Mouse (Mus musculus): ENCODE results near the gene Tgfbr2.

The Tgfbr2 gene

DNA sequence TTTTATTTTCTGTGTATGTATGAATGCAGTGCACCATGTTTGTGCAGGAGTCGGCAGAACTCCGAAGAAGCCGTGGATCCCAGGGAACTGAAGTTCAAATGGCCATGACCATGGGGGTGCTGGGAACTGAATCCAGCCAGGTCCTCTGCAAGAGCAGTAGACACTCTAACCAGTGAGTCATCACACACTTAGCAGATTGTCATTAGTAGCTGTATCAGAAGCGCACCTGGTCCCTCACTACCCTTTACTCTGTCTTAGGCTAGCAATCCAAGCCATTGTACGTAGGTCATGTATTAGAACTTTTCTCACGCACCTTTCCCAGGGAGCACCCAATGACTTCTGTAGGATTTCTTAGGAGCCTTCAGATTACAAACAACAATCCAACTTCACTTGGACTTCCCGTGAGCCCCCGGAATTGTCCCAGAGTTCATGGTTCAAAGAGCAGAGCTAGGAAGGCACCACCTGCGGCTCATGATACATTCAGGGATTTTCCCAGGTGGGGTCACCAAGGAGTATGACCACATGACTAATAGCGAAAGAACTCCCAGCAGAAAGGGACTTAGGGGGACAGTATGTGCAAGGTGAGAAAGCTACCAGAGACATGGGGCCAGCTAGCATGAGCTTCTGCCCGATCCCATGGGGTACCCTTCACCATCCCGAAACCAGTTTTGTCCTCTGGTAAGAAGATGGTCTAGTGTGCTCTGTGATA is 17.8 kb upstream of the Tgfbr2 start:
- no peak for DNase-seq

GRCm38 (mm10) chr9:116192253-116192652 is 17.1 kb upstream of the Tgfbr2 start:
- DNase-seq = no peak

DNA sequence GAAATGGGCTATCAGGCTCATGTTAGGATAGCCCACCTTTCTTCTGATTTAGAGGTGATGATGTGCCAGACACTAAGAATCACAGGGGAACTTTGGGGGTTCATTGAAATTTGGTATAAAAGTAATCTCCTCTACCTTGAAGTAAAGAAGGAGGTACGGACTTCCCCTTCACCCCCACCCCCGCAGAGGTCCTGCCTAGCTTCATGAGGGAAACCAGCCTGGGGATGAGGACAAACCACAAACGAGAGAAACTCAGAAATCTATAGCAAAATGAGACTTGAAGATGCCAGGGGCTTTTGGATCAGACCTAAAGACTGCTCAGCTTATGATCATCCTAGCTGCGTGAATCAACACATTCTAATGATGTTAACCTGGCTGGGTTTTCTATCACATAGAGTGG is 14.7 kb upstream of the Tgfbr2 start:
- no peak for DNase-seq

GRCm38 (mm10) chr9:116188952-116189666 is 13.9 kb upstream of the Tgfbr2 start:
- DNase-seq = peak; percentile 18

DNA sequence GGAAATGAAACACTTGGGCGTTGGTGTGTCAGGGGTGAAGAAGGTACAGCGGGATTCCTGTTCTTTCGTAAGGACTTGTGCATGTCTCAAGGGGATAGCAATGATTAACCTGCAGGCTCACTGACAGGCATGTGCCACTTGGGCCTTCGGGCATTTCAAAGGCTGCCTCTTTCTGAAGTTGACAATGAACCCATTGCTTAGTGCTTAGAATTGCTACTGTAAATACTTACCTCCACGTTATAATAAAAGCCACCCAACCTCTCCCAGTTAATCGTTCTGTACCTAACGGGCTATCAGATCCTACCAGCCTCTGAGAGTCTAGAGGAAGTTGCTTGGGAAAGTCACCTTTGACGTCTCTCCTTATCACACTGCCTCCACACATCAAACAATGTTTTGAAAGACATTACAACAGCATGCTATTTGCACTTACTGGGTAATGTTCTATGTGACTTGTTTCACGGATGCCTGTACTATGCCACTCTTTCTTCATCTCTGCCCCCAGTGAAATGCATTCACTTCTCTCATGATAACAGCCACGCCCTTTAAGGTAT is 12.1 kb upstream of the Tgfbr2 start:
- DNase-seq = no peak

DNA sequence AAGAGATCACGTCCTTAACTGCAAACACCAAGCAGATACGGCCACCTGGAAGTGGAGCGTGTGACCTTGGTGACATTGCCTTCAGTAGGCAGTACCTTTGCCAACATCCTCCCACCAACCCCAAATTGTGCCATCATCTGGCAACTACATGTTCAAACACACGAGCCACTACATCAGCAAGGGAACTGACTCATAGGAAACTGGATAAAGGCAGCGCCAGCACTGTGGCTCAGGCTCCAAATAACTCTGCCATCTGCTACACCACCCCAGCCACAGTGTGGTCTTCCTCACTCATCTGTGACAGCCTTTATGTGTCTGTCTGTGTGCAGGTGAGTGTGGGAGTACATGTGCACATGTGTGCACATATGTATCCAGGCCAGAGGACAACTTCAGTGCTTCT is 9.7 kb upstream of the Tgfbr2 start:
- DNase-seq = no peak

DNA sequence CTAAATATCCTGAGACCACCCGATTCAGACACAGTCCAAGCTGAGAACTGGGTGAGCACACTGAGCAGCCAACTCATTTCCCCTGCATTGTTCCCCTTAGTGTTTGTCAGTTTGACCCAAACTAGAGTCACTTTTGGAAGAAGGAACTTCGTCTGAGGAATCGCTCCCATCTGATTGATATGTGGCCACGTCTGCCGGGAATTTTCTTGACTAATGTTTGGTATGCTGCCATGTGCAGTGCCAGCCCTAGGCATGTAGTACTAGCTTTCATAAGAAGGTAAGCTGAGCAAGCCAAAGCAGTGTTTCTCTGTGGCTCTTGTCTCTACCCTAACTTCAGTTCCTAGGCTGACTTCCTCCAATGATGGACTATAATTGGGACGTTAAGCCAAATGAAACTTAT is 7.9 kb upstream of the Tgfbr2 start:
- no peak for DNase-seq

DNA sequence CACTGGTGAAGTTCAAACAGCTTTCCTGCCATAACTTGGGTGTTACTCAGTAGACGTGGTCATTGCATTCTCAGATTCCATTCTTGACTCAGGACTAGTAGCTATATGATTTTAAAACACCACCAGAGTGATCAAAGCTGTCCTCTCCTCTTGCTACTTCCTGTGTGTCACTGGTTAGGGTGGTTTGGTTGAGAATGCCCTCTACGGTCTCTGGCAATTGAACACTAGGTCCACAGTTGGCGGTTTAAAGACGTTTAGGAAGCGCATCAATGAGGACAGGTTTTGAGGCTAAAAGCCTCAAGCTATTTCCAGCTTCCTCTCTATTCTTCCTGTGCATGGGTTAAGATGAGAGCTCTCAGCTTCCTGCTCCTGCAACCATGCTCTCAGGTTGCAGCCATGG is 6.4 kb upstream of the Tgfbr2 start:
- DNase-seq = no peak

DNA sequence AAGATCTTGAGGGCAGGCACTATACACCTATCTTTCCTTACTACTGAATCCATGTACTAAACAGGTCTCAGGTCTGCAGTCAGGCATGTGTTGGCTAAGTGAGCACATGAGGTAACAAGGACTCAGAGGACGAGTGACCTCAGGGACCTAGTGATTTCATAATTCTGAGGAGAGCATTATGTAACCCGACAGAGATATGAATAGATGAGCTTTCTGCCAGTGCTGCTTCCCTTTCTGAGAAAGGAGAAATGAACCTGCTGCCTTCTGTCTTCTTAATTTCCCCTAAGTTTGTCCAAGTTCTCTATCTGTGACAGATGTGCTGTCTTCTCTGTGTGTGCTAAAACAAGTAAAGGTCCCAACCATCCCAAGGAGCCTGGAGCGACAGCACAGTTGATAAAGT is 3.0 kb upstream of the Tgfbr2 start:
- DNase-seq = no peak

- no peak for DNase-seq
Measured at GRCm38 (mm10) chr9:116177108-116177507, 1.9 kb upstream of the Tgfbr2 start.

GRCm38 (mm10) chr9:116175488-116176115 is 442 bp upstream of the Tgfbr2 start:
- DNase-seq = no peak

DNA sequence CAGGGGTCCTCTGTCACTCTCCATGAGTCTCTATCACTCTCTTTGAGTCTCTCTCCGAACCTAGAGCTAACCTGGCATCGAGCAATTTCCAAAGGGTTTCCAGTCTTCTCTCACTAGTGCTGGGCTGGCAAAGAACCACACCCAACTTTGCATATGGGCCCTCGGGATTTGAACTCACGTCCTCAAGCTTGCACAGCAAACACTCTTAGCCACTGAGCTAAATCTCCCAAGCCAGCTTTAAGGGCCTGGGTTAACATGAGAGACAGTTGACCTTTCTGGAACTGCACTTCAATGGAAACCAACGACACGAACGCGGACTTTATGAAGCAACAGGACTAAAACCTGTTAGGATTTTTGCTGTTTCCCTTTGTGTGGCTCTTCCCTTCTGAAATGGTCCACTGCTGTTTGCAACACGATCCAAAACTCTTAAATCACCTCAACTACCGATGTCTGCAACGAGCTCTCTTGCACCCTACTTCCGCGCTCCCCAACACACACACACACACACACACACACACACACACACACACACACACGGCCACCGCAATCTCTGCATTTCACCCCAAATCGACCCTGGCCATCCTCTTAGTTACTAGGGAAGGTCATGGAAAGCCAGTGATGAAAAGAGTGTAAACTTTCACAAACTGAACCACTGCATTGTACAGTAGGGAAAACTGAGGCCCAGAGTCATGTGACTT is 1.5 kb downstream of the Tgfbr2 start:
- DNase-seq = no peak

DNA sequence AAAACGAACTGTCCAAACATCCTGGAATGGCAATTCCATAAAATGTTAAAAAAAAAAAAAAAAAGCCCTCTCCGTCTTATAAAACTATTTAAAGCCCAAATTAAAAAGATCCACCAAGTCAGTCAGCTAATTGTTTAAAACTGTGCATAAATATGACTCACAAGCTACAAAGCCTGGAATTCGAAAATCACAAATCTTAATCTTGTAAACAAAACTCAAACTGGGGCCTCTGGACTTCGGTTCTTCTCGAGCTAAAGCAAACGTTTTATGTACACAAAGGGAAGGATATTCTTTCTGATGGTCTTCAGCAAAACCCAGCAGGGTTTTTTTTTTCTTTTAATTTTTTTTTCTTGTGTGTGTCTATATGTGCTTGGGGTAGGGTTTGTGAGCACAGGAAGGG is 2.1 kb downstream of the Tgfbr2 start:
- no peak for DNase-seq

- no peak for DNase-seq
Measured at GRCm38 (mm10) chr9:116169067-116169466, 6.1 kb downstream of the Tgfbr2 start.

DNA sequence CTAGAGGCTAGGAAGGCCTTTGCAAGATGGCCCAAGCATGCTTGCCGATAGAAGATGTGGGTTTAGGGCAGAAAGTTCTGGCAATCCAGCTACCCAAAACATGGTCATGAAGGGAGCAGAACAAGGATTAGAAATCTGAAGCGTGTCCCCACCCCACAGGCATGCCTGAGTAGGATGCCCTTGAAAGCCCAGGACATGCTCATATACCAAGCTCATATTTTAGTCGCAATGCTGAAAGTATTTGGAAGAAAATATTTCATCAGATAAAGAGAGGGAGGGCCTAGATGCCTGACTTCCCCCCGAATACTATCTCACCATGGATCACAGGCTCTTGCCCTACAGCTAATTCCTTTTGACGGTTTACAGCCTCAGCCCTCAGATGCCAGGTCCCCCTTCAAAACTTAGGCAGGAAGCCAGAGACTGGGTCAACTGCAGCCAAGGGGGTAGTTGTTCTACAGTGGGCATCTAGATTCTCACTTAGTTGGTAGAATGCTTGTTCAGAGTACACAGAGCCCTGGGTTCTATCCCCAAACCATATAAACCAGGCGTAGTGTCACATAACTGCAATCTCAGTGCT is 7.8 kb downstream of the Tgfbr2 start:
- no peak for DNase-seq

GRCm38 (mm10) chr9:116166363-116166762 is 8.8 kb downstream of the Tgfbr2 start:
- DNase-seq = no peak

GRCm38 (mm10) chr9:116163883-116164282 is 11.3 kb downstream of the Tgfbr2 start:
- DNase-seq = no peak

DNA sequence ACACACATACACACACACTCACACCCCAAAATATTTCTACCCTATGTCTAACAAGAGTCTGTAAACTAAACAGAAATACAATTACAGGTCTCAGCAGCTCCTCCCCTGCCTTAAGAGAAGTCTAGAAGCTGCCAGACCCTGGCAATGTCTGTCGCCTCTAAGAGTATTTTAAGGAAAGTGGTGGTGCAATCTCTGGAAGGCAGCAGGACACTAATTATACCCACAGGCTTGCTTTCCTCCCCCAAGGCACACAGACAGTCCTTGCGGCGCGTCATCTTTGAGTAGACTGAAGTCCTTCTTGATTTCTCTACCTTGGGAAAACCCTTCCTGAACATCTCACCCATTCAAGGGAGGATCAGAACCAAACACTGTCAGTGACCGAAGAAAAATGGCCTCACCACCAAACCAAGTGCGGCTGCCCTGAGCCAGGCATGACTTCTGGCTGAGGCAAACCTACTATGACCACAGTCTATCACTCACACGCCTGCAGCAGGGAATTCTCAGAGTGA is 12.2 kb downstream of the Tgfbr2 start:
- DNase-seq = no peak

DNA sequence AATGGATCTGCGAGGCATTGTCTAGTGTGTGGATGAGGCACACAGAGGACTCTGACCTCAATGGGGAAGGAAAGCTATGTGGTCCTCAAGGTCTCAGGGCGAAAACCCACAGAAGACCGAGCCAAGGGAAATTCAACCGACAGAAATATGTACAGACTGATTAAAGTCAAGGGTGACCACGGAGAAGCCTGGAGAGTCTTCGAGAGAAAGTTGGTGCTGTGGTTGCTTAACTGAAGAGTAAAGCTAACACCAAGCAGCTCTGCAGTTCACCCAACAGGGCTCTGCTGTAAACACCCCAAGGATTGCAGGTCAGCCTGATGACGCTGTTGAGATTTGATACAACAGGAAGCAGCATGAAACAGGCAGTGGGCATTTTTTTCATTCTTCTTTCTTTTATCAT is 14.3 kb downstream of the Tgfbr2 start:
- DNase-seq = no peak

DNA sequence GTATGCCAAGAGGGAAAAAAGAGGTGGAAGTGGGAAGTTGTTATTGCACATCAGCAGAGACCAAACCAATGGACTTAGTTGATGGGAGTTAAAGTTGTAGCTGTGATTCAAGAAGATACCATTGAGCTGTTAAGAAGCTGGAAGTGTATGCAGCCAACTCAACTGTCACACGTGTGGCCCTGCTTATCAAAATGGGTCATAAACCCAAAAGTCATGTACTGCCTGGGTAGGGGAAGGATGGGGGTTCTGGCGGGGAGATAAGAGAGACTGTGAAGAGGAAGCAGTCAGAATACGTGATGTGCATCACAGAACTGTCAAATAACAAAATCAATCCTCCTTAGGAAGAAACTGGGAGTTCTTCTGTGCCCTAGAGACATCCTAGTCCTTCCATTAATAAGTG is 15.1 kb downstream of the Tgfbr2 start:
- no peak for DNase-seq

GRCm38 (mm10) chr9:116156501-116156900 is 18.7 kb downstream of the Tgfbr2 start:
- DNase-seq = no peak

- no peak for DNase-seq
Measured at GRCm38 (mm10) chr9:116152878-116153277, 22.3 kb downstream of the Tgfbr2 start.

Measured in right cerebral cortex, postnatal 14 days (tissue).